In the genomic region with DNA sequence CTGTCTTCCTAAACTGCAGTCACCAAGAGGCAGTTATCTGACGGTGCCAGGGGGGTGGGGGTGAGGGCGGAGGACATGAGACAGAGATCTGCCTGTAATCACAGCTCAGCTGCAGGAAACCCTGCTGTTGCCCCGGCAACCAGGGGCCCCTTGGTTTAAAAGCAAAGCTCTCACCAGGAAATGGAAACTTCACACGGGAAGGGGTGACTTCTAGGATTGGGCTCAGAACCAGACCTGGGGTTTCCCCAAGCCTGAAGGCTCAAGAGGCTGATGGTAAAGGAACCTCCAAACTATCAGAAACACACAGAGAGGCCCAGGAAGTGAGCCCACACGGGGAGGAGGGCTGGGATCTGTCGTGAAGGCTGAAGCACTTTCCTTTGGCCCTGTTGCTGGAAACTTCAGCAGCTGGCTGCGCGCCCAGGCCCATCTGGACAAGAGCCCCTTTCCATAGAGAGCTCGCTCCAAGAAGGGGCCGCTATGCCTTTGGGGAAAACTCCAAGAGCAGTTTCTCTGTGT, we compare ENCODE assay signal across 7 mouse cellular contexts. TPM values are rescaled to one million over a fixed set of nuclear protein-coding genes. Genes with fewer than 3 reads are reported as not detected.
DNase-seq lines count a peak whose midpoint lies in the region; ATAC-seq and TF ChIP-seq lines count a peak whose summit lies in the region.

No protein-coding gene starts in this region.

- H3K9me3 ChIP-seq in intestine, embryonic 16.5 days (ENCODE audit: control insufficient read depth, low read length) = no peaks in the 10 kb centered on the region
- H3K9me3 ChIP-seq in limb, embryonic 14.5 days (ENCODE audit: control insufficient read depth, low read length) = no peaks in the 10 kb centered on the region
- no peaks in the 10 kb centered on the region for H3K9me3 ChIP-seq in midbrain, embryonic 15.5 days

- DNase-seq in adrenal gland, adult 18-20 months (ENCODE audit: low spot score in 2 of 2) = peak; percentile 54 to 69
- peak; percentile 56 for DNase-seq in embryo, embryonic 11.5 days (ENCODE audit: low read depth, low spot score)
- peak; percentile 93 for DNase-seq in limb, embryonic 14.5 days (ENCODE audit: low spot score)
- peak; percentile 77 to 80 for DNase-seq in spleen, adult 18-20 months

- H3K9ac ChIP-seq in intestine, embryonic 16.5 days (ENCODE audit: low read depth, low read length) = peak overlapping the region; percentile 46
- peak overlapping the region; percentile 26; the same call in 1 of the 2 replicates for H3K9ac ChIP-seq in limb, embryonic 14.5 days (ENCODE audit: low read depth, low read length, severe bottlenecking)
- no peak overlapping the region for H3K9ac ChIP-seq in midbrain, embryonic 15.5 days

- H3K36me3 ChIP-seq in intestine, embryonic 16.5 days (ENCODE audit: control insufficient read depth, insufficient read depth, low read length) = no peaks in the 10 kb centered on the region
- H3K36me3 ChIP-seq in limb, embryonic 14.5 days (ENCODE audit: control insufficient read depth, insufficient read depth, low read length) = peaks cover 47% of the 10 kb centered on the region
- no peaks in the 10 kb centered on the region for H3K36me3 ChIP-seq in midbrain, embryonic 15.5 days (replicated peaks)

- peak; percentile 79 for ATAC-seq in granulocyte monocyte progenitor cell, adult 5-6 weeks (replicated peaks; ENCODE audit: poor library complexity, severe bottlenecking)
- ATAC-seq in intestine, embryonic 16.5 days = peak; percentile 88
- peak; percentile 85 for ATAC-seq in limb, embryonic 14.5 days (ENCODE audit: low FRiP score, low read depth)
- peak; percentile 85 for ATAC-seq in midbrain, embryonic 15.5 days (replicated peaks)

- WGBS in intestine, embryonic 16.5 days = 6% methylated on average over 10 of the region's 10 CpGs
- WGBS in limb, embryonic 14.5 days = 0% methylated on average over 10 of the region's 10 CpGs
- WGBS in midbrain, embryonic 15.5 days = 11% methylated on average over 10 of the region's 10 CpGs

- H3K4me2 ChIP-seq in intestine, embryonic 16.5 days (ENCODE audit: low read depth, low read length) = peak overlapping the region; percentile 36
- peak overlapping the region; percentile 44 for H3K4me2 ChIP-seq in limb, embryonic 14.5 days (replicated peaks; ENCODE audit: low read depth, low read length, severe bottlenecking)
- H3K4me2 ChIP-seq in midbrain, embryonic 15.5 days = 0 out of 2 replicates have a peak overlapping the region, but pooled peaks have one; percentile 17

- H3K4me1 ChIP-seq in intestine, embryonic 16.5 days (ENCODE audit: control insufficient read depth, insufficient read depth, low read length) = peaks cover 79% of the 10 kb centered on the region
- peaks cover 66% of the 10 kb centered on the region for H3K4me1 ChIP-seq in limb, embryonic 14.5 days (ENCODE audit: control insufficient read depth, insufficient read depth, low read length)
- H3K4me1 ChIP-seq in midbrain, embryonic 15.5 days = peaks cover 29% of the 10 kb centered on the region

- peak overlapping the region; percentile 96 for H3K27ac ChIP-seq in intestine, embryonic 16.5 days (ENCODE audit: low read length)
- peak overlapping the region; percentile 98 for H3K27ac ChIP-seq in limb, embryonic 14.5 days (replicated peaks; ENCODE audit: low read depth, low read length)
- peak overlapping the region; percentile 79 for H3K27ac ChIP-seq in midbrain, embryonic 15.5 days

- no peaks in the 10 kb centered on the region for H3K27me3 ChIP-seq in intestine, embryonic 16.5 days (replicated peaks; ENCODE audit: control insufficient read depth, insufficient read depth, low read length)
- no peaks in the 10 kb centered on the region for H3K27me3 ChIP-seq in limb, embryonic 14.5 days (ENCODE audit: control insufficient read depth, insufficient read depth, low read length)
- H3K27me3 ChIP-seq in midbrain, embryonic 15.5 days (replicated peaks) = no peaks in the 10 kb centered on the region

- 0 out of 2 replicates have a peak, but pooled peaks have one; percentile 8 for TF ChIP-seq POLR2A in limb, embryonic 14.5 days (IDR thresholded peaks at IDR 0.05; ENCODE audit: borderline replicate concordance, extremely low read depth, insufficient read depth, insufficient read length)

- H3K4me3 ChIP-seq in intestine, embryonic 16.5 days (ENCODE audit: low read length) = peak overlapping the region; percentile 16; the same call in 1 of the 2 replicates
- H3K4me3 ChIP-seq in limb, embryonic 14.5 days (replicated peaks; ENCODE audit: low read length) = peak overlapping the region; percentile 11
- H3K4me3 ChIP-seq in midbrain, embryonic 15.5 days = no peak overlapping the region

RNA-seq across cellular contexts. Expression of a gene that starts 10.1 kb away (rescaled TPM):
- 100 to 1,000 TPM; 123 to 197 TPM for total RNA-seq in adrenal gland, adult 18-20 months (2021)
- 61.0 and 65.6 TPM in 2 replicates for total RNA-seq in granulocyte monocyte progenitor cell, adult 5-6 weeks (2014; fragmentation: Nextera tagmentation)
- 70.8 and 77.7 TPM in 2 replicates for total RNA-seq in granulocyte monocyte progenitor cell, adult 5-6 weeks (2017)
- 235 and 247 TPM in 2 replicates for polyA plus RNA-seq in intestine, embryonic 16.5 days (2015; fragmentation: Nextera tagmentation; extraction: Ambion mirVana)
- polyA plus RNA-seq in limb, embryonic 14.5 days (2012; rRNA removed) = 272 and 281 TPM in 2 replicates
- polyA plus RNA-seq in limb, embryonic 14.5 days (2014; fragmentation: Nextera tagmentation; extraction: Ambion mirVana) = 390 and 395 TPM in 2 replicates
- polyA plus RNA-seq in midbrain, embryonic 15.5 days (2015; fragmentation: Nextera tagmentation; extraction: Ambion mirVana) = 42.2 and 48.0 TPM in 2 replicates

RNA-seq across cellular contexts. Expression of a gene that starts 54.8 kb away (rescaled TPM):
- total RNA-seq in adrenal gland, adult 18-20 months (2021) = 1 to 10 TPM; 7.4 to 9.8 TPM
- total RNA-seq in granulocyte monocyte progenitor cell, adult 5-6 weeks (2014; fragmentation: Nextera tagmentation) = 16.8 and 18.9 TPM in 2 replicates
- total RNA-seq in granulocyte monocyte progenitor cell, adult 5-6 weeks (2017) = 21.1 and 22.7 TPM in 2 replicates
- polyA plus RNA-seq in intestine, embryonic 16.5 days (2015; fragmentation: Nextera tagmentation; extraction: Ambion mirVana) = 2.3 and 3.0 TPM in 2 replicates
- 1.2 and 1.6 TPM in 2 replicates for polyA plus RNA-seq in limb, embryonic 14.5 days (2012; rRNA removed)
- 1.1 and 1.3 TPM in 2 replicates for polyA plus RNA-seq in limb, embryonic 14.5 days (2014; fragmentation: Nextera tagmentation; extraction: Ambion mirVana)
- 0.34 and 0.36 TPM in 2 replicates for polyA plus RNA-seq in midbrain, embryonic 15.5 days (2015; fragmentation: Nextera tagmentation; extraction: Ambion mirVana)
